Mouse (Mus musculus) cerebellum, postnatal 25 days (tissue): ENCODE results near the gene Mapk8ip1.

Source experiments
- DNase-seq, 2 experiments: peaks; one replicate each; pipeline ENCODE4 v3.0.0; 2021; ENCODE audit warnings: mixed read lengths in 2 of 2

The Mapk8ip1 gene

DNA sequence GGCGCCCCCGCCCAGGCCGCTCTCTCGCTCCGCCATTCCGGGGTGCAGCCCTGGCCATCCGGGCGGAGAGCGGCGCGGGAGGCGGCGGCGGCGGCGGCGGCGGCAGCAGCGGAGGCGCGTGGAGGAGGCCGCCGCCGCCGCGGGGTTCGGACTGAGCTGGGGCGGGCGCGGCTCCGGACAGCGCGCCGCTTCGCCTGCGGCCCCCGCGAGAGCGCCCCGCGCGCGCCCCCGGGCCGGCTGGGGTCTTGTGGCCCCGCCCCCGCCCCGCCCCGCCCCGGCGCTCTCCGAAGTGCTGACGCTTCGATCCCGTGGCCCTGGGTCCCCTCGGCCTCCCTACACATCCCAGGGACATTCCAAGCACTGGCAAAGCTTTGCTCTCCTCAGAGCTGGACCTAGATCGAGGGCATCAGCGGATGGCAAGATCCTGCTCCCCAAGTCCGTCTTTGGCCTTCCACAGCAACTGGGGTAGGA is at the start of gene Mapk8ip1:
Mapk8ip1 (minus strand) TSS at position 173 of the 471 bp plus-strand sequence.
- DNase-seq: peak; percentile 80 to 83

DNA sequence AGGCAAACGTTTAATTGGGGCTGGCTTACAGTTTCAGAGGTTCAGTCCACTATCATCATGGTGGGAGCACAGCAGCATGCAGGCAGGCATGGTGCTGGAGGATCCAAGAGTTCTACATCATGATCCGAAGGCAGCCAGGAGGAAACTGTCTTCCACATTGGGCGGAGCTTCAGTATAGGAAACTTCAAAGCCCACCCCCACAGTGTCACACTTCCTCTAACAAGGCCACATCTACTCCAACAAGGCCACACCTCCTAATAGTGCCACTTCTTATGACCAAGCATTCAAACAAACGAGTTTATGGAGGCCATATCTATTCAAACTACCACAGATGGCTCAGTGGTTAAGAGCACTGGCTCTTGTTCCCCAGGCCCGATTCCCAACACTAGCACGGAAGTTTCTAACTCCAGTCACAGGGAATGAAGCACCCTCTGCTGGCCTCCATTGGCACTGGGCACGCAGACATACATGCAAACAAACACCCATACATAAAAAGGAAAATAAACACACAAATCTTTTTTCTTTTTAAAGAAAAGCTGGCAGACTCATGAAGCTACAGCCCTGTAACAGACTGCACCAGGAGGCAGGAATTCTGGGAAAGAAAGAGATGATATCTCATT is 46.2 kb upstream of the Mapk8ip1 start:
- DNase-seq: no peak

- DNase-seq: peak in 1 of 2 experiments; percentile 46
Measured at GRCm38 (mm10) chr2:92446656-92447055, 45.6 kb upstream of the Mapk8ip1 start.

DNA sequence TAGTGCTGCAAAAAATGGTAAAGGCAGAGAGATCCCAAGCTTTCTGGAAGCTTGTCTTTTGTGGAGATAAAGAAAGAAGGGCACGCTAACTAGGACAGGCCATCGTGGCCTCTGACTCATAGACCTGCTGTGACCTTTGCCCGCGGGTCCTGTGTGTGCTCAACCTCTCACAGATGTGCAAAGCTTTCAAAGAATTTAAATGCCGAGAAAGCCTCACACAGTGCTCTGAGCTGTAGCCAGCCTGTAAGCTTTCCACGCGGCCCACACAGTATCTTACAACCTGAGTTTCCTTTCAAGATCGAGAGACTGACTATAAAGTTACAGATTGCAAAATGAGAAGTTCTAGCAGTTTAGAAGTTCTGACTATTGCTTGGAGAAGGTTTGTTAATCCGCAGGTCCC is 44.8 kb upstream of the Mapk8ip1 start:
- no peak for DNase-seq

DNA sequence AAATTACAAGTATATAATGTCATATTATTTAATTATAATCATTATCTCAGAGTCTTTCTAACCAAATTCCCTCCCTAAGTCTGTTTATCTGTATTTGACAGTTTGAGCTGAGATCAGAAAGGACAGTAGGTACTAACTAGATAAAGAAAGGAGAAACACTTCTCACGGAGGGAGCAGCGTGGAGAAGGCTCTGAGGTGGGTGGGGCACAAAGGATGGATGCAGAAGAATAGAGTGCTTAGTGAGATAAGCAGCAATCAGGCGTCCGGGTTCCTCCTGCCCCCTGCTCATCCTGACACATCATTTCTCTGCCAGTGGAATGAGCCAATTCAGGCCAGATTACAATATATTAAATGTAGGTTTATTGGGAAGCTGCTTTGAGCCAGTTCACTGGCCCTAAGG is 43.3 kb upstream of the Mapk8ip1 start:
- no peak for DNase-seq

DNA sequence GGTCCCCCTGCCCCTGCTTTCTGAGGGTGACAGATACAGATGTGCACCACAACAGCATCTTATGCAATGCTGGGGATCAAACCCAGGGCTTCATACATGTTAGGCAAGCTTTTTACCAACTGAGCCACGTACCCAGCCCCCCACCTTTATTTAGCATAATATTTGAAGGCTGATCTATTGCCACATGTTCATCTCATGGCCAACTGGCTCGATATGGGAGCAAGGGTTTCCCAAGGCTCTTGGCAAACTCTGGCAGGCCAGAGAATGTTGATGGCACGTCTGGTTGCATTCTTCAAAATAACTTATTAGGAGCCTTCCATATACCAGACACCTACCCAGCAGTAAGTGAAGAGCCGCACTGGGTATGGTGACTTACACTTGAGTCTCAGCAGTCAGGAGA is 42.2 kb upstream of the Mapk8ip1 start:
- DNase-seq: no peak

DNA sequence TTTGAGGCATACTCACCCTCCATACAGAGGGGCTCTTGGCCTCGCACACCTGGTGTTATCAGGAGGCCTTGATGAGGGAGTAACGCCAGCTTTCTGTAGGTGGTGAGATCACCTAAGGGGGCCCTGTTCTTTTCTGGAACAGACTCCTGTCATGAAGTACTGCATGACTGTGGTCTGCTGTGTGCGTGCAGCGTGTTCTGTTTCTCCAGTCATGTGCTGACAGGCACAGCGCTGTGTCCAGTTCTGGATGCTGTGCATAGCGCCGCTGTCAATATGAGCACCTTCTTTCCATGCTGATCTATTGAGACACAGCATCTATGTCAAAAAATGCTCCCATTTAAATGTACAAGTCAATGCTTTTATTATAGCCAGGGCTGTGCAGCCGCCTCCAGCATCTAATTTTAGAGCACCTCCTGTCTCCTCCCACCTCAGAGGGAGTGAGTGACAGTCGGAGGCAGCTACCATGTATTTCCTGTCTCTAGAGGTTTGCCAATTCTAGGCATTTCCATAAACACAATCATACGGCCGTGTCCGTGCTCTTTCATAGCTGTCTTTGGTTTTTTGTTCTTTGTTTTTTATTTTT is 41.4 kb upstream of the Mapk8ip1 start:
- peak; percentile 33 to 40 for DNase-seq

GRCm38 (mm10) chr2:92440432-92440831 is 39.4 kb upstream of the Mapk8ip1 start:
- DNase-seq: no peak

DNA sequence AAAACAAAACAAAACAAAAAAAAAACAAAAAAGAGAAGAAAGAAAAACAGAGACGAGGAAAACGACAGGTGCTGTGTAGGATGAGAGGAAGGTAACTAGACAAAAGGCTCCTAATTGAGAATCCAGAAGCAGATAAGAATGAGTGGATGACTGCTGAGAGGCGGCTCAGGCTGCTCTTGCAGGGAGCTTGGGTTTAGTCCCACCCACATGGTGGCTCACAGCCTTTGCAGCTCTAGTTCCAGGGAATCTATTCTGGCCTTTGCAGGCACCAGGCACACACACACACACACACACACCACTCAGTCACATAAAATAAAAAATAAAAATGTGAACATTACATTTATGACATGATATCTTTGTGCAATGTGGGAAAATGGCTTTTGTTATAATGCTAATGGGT is 37.5 kb upstream of the Mapk8ip1 start:
- DNase-seq: no peak

- peak; percentile 90 to 92 for DNase-seq
Measured at GRCm38 (mm10) chr2:92437875-92438274, 36.8 kb upstream of the Mapk8ip1 start.

GRCm38 (mm10) chr2:92437366-92437765 is 36.3 kb upstream of the Mapk8ip1 start:
- DNase-seq: no peak

GRCm38 (mm10) chr2:92435023-92435422 is 34.0 kb upstream of the Mapk8ip1 start:
- DNase-seq: no peak

DNA sequence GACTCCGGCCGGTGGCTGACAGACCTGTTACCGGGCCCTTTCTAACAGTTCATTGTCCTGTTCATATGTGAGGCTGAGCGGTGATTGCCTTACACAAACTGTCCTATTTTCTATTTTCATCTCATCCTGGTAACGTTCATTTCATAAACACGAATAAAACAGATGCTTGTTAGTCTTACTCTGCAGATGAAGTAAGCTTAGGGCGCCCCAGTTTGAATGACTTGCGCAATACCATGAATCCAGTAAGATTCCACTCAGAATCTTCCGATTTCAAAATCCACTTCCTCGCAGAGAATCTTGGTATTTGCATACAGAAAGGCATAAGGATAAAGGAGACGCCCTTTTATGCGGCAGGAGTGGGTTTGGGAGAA is 33.3 kb upstream of the Mapk8ip1 start:
- DNase-seq: no peak

DNA sequence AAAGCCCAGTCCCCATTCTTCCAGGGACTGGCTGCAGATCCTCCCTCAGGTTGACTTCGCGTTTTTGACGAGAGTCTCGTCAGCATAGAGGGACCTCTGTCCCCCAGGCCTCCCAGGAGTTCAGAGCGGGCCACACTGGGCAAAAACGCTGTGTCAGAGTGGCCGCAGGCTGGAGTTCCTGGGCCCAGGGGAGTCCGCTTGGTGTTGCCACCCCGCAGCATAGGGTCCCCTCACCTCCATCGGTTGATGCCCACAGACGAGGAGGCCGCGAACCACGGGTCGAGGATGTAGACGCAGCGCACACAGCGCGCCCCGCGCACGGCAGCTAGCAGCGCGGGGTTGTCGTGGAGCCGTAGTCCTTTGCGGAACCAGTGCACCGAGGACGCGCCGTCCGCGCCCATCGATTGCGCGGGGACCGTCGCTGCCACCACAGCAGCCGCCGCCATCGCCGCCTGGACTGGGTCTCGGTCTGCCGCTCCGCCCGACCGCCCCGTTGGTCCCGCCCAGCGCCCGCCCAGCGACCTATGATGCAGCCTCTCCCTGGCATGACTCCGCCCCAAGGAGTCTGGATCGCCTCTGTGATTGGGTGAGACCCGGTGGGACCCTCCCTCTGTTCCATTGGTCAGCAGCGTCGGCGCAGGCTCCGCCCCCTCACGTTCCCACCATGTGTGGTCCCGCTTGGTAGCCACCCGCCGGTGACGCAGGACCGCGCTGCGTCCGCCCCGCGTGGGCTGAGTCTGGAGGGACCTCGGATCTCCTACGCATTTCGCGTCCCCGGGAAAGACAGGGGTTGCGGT is 32.7 kb upstream of the Mapk8ip1 start, which contains the start of gene Cry2:
Cry2 (minus strand) TSS at position 466 of the 797 bp plus-strand sequence.
- peak; percentile 99 for DNase-seq

DNA sequence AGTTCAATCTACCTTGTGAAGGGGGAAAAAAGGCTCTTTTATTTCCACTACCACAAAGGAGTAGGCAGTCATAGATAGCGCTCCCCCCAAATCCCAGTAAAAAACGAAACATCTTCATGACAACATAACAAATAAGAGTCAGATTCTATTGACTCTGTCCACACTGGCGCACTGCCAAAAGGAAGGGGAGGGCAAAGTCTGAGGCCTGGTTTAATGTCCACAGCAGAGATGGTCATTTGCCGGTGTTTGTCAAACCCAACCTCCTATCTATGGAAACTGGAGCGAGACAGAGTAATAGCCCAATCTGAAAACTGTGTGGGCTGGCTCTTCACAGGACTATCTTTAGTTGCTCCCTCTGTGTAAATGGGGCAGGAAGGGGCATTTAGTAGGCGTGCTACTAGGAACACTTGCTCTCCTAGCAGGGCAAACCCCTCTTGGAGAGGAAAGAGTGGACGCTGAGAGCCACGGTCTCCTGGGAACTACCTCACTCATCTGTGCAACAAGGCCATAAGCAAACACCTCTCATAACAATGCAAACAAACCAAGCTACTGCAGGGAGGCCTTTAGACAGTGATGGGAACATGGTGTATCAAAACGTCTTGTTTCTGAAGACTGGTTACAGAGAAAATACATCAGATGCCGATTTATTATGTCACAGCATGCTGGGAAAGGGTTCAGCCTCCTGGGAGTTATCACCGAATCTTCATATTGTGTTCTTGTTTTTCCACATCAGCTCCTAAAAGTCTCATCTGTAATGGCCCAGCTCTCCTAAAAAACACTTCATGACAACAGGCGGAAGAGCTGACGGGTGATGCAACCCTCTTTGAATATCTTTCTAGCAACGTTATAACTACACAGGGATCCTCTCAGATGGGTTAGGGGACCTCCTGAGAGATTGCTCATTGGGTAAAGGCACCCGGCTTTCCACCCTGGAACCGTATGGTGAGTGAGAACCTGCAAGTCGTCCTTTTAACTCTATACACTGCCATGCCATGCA is 31.5 kb upstream of the Mapk8ip1 start:
- peak; percentile 65 to 81 for DNase-seq

DNA sequence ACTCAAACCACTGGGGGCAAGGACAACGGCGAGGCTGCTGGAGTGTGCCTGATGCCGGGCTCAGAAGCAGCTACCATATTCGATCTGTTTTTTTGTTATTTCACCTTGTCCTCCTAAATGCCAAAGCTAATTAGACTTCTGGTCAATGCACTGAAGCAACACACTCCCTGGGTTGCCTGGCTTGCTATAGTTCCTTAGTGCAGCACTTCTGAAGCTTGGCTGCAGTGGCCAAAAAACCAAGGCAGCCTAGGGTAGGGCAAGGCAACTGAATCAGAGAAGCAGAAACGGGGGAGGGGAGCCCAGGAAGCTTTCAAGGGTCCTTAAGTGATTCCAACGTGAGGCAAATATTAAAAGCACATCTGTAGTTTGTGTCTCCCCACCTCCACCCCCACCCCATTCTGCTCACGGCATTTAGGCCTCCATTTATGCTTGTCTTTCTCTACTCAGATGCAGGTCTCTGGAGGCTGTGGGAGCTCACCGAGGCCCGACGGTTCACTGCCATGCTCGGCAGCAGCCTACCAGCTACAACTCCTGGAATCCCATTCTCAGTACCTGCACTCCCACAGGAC is 30.6 kb upstream of the Mapk8ip1 start:
- DNase-seq: peak; percentile 54 to 57

DNA sequence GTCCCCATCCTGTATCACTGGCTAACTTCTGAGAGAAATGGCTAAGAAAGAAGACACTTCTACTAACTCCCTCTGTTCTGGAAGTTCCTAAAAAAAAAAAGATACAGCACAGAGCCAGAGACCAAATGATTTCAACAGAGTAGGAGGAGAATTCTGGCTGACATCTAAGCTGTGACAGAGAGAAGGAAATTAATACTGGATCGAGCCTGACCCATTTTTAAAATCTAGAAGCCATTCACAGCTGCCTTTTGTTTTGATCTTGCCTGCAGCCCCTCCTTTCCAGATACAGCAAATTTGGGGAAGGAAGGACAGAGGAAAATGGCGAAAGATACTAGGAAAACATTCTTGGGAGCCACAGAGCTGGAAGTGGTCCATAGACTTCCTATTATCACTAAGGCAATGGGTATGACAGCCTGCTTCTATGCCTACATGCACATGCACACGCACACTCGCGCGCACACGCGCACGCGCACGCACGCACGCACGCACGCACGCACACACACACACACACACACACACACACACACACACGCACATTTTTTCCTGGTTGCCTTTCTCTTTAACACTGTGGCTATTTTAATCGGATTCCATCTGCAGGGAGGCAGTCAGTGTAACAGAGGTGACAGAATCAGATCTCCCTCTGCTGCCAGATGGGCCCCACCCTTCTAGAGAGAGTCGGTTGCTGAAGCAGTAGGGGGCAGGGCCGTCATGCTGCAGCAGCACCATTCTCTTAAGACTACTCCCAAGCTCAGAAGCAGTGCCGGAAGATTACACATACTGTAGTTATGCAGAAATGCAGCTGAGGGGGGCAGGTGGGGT is 29.9 kb upstream of the Mapk8ip1 start:
- DNase-seq: peak; percentile 75 to 80

GRCm38 (mm10) chr2:92430089-92430488 is 29.0 kb upstream of the Mapk8ip1 start:
- DNase-seq: no peak

DNA sequence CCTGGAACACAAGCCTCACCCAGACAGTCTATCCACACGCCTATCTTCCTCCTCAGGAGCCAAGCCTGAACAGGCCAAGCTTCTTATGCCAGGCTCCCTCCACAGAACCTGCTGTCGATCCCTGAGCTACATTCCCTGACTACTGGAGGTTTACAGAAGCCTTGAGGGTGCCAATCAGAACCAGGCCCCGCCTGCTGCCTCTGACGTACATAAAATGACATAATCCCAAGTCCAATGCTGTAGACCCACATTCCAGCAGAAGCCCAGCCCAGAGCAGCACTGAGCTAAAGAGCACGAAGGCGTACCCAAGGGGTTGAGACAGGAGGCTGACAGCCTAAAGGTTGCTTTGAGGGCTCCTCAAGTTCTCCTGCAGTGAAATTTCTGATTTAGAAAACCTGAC is 26.8 kb upstream of the Mapk8ip1 start:
- DNase-seq: peak; percentile 91 to 92

DNA sequence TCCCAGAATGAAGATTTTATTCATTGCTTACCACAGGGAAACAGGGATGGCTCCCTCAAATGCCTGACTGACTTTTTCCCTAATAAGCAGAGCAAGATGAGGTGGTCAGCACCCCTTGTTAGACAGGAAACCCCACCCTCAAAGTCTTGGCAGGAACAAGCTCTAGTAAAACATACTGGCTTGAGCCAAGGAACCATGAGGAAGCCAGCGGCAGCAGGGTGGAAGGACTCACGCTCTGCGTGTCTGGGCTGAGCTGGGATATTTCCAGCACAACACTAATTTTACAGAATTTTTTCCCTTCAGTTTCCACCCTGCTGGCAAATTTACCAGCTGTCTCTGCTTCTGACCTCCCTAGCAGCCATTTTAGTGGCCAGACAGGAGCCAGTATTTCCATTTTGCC is 25.4 kb upstream of the Mapk8ip1 start:
- peak; percentile 42 to 50 for DNase-seq

DNA sequence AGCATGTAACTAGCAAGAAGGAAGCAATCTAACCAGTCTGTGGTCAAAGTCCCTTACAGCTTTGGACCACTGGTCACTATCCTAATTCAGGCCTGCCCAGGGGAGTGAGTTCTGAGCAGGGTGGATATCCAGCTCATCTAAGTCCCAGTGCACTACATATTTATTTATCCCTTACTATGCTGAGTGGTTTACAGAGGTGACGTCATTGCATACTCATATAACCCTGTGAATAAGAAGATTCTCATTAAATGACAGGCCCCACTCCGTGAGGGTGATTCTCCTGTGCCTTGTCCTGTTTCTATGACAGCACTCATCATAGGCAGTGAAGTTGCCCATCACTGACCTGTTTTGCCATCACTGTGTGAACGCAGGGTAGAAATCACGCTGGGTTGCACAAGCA is 24.3 kb upstream of the Mapk8ip1 start:
- DNase-seq: no peak
